Mouse (Mus musculus) myocyte (in vitro differentiated cells): ENCODE measurements around the gene Uvrag.

ENCODE experiments used
- CEBPB ChIP-seq: IDR thresholded peaks from 2 replicates; pipeline ENCODE4 v1.6.1; 2011; ENCODE audit warnings: mild to moderate bottlenecking, moderate library complexity; ENCODE audit not compliant: poor library complexity, insufficient read depth, severe bottlenecking
- E2F4 ChIP-seq: IDR thresholded peaks from one replicate; pipeline ENCODE4 v1.6.1; 2011; ENCODE audit warnings: mild to moderate bottlenecking, control low read depth, moderate library complexity; ENCODE audit not compliant: insufficient read depth
- MAX ChIP-seq: IDR thresholded peaks from one replicate; pipeline ENCODE4 v1.6.1; 2011; ENCODE audit warnings: low read depth, mild to moderate bottlenecking, control low read depth
- MYOD1 ChIP-seq, 3 experiments: IDR thresholded peaks; one replicate each; pipeline ENCODE4 v1.6.1; 2011; ENCODE audit warnings: control low read depth in 2 of 3, low read depth in 2 of 3, mild to moderate bottlenecking in 2 of 3, moderate library complexity in 1 of 3; ENCODE audit not compliant: insufficient read length in 2 of 3, control insufficient read depth in 1 of 3
- MYOG ChIP-seq, 3 experiments: IDR thresholded peaks; one replicate each; pipeline ENCODE4 v1.6.1; 2011; ENCODE audit warnings: control low read depth in 2 of 3, low read depth in 2 of 3, mild to moderate bottlenecking in 2 of 3; ENCODE audit not compliant: insufficient read length in 2 of 3, control insufficient read depth in 1 of 3, insufficient read depth in 1 of 3
- POLR2A ChIP-seq: IDR thresholded peaks from one replicate; pipeline ENCODE4 v1.6.1; 2011; ENCODE audit warnings: low read depth, mild to moderate bottlenecking, control low read depth, moderate library complexity; ENCODE audit not compliant: insufficient read length
- SRF ChIP-seq: IDR thresholded peaks from one replicate; pipeline ENCODE4 v1.6.1; 2011; ENCODE audit warnings: low read depth; ENCODE audit not compliant: control insufficient read depth, insufficient read length
- TCF3 ChIP-seq: IDR thresholded peaks from one replicate; pipeline ENCODE4 v1.6.1; 2011; ENCODE audit warnings: low read depth, control low read depth; ENCODE audit not compliant: insufficient read length
- USF1 ChIP-seq: IDR thresholded peaks from one replicate; pipeline ENCODE4 v1.6.1; 2011; ENCODE audit warnings: low read depth, mild to moderate bottlenecking, control low read depth, moderate library complexity

DNA sequence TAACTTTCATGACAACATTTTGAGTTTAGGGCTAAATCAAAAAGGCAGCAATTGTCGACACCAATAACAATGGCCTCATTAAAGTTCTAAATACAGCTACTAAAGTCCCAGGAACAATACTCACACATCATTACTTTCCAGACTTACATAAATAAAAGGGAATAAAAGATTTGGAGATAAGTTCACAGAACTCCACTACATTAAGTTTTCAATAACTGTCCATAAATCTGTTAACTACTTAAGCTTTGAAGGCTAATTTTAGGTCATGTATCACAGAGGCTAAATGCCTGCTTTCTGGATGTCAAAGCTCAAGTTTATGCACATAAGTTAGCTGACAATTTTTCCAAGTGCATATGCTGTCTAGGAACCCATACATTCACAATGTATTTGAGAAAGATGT, 184.3 kb downstream of the Uvrag start:
- TF ChIP-seq POLR2A (no peak), MYOG (IDR thresholded peaks at IDR 0.05; ENCODE audit: control insufficient read depth in 1 of 3, insufficient read depth in 1 of 3, insufficient read length in 2 of 3, low read depth in 2 of 3) (no peak), MAX (no peak), MYOD1 (IDR thresholded peaks at IDR 0.05; ENCODE audit: control insufficient read depth in 1 of 3, insufficient read length in 2 of 3, low read depth in 2 of 3) (no peak), TCF3 (no peak), E2F4 (no peak), SRF (no peak), CEBPB (no peak), USF1 (no peak)
